Mouse (Mus musculus) embryonic fibroblast, embryonic 13.5 days (primary cell): ENCODE measurements around the gene Gm10282.

Source experiments
- CTCF ChIP-seq: IDR thresholded peaks from 2 replicates; pipeline ENCODE4 v1.5.1; 2011; ENCODE audit warnings: mild to moderate bottlenecking, control low read depth, low read length, moderate library complexity, borderline replicate concordance; ENCODE audit not compliant: insufficient read depth
- POLR2A ChIP-seq: IDR thresholded peaks from 2 replicates; pipeline ENCODE4 v1.6.1; 2011; ENCODE audit warnings: low read depth, mild to moderate bottlenecking, control low read depth, low read length, moderate library complexity

DNA sequence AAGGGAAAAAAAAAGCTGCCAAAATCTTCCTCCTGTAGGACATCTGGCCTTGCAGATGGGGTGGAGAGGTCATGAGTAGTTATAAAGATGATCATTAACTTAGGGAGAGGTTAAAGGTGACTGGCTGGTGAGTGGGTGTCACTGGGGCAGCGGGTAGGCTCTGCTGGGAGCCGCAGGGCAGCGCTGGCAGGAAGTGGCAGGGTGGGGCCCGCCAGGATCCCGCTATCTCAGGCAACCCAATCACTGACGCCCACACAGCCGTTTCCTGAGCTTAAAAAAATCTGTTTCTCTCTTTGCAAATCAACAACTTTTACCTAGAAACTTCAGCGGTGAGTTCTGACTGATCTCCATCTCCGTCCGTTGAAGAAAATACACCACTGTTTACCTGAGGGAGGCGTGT lies 49.2 kb upstream of the Gm10282 start:
- no peak for TF ChIP-seq CTCF
- no peak for TF ChIP-seq POLR2A
